Mouse (Mus musculus): Measurements from ENCODE around the gene Ascl3. TPM values are rescaled to one million over a fixed set of nuclear protein-coding genes. Genes with fewer than 3 reads are reported as not detected.

Gene Ascl3
- polyA plus RNA-seq, 1 experiment from 2014 or later: not detected

DNA sequence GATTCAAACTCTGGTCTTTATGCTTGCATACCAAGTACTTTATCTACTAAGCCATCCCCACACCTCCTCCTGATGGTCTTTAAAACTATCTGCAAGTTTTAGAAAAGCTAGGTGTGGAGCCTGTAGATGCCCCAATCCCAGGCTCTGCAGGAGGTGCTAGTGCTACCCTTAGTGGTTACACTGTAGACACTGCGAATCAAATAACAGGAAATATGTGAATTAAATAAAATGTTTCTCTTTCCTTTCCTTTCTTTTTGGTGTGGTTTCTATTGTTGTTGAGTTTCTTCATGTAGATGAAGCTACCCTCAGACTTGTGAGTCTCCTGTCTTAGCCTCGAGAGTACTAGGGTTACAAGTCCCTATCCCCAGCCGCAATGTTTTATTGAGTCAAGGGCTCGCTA is 10.2 kb upstream of the Ascl3 start:
- 84% methylated on average over 4 of the region's 4 CpGs for WGBS
- no peak for ATAC-seq (replicated peaks; ENCODE audit: low FRiP score)
- H3K27ac ChIP-seq: no peak overlapping the region
- H3K27me3 ChIP-seq: no peaks in the 10 kb centered on the region
- H3K9ac ChIP-seq: no peak overlapping the region
- H3K4me3 ChIP-seq (replicated peaks): no peak overlapping the region
- peaks cover 50% of the 10 kb centered on the region for H3K36me3 ChIP-seq
- H3K9me3 ChIP-seq (replicated peaks): no peaks in the 10 kb centered on the region
- H3K4me2 ChIP-seq: no peak overlapping the region
- no peaks in the 10 kb centered on the region for H3K4me1 ChIP-seq

DNA sequence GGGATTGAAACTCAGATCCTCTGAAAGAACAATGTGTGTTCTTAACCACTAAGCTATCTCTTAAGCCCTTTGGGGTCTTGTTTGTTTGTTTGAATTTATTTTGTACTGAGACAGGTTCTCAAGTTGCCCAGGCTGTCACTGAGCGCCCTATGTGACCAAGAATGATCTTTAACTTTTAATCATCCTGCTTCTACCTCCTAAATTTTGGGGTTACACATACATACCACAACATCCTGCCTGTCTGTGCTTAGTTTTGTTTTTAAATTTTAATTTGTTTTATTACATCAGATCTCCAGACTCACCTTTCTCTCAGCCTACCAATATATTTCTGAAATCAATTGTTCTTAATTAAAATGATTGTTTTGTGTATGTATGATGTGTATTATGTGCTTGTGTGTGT is 9.5 kb upstream of the Ascl3 start:
- Histone ChIP-seq H3K4me3 (replicated peaks) (no peak overlapping the region), H3K9me3 (replicated peaks) (no peaks in the 10 kb centered on the region), H3K27ac (no peak overlapping the region), H3K4me2 (no peak overlapping the region), H3K9ac (no peak overlapping the region), H3K27me3 (no peaks in the 10 kb centered on the region), H3K4me1 (no peaks in the 10 kb centered on the region), H3K36me3 (peaks cover 49% of the 10 kb centered on the region)
- ATAC-seq (replicated peaks; ENCODE audit: low FRiP score): no peak
- 84% methylated on average over 1 of the region's 1 CpGs for WGBS

DNA sequence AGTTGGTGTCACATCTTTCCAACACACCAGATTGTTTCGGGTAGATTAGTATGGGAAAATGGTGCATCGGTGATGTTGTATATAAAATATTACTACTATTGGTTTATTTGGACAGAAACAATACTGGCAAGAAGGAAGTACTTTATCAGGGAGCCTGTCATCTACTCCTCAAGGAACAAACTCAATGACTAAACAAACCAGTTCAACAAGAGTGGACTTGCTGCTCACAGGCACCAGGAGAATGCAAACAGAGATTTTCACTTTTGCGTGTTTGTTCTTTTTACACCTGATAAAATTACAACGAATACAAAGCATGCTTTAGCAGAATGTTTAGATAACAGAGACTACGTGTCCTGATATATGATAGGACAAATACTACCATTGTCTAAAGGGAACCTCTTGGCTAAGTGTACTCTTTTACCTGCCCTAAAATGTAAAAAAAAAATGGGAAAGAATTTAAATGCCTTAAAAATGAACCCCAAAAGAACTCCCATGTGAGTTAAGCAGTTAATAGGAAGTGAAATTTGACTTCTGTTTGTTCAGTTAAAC is 8.4 kb upstream of the Ascl3 start:
- 68% methylated on average over 5 of the region's 5 CpGs for WGBS
- Histone ChIP-seq H3K27ac (no peak overlapping the region), H3K36me3 (peaks cover 41% of the 10 kb centered on the region), H3K4me2 (no peak overlapping the region), H3K9me3 (replicated peaks) (no peaks in the 10 kb centered on the region), H3K9ac (no peak overlapping the region), H3K4me1 (no peaks in the 10 kb centered on the region), H3K27me3 (no peaks in the 10 kb centered on the region), H3K4me3 (replicated peaks) (no peak overlapping the region)
- no peak for ATAC-seq (replicated peaks; ENCODE audit: low FRiP score)

DNA sequence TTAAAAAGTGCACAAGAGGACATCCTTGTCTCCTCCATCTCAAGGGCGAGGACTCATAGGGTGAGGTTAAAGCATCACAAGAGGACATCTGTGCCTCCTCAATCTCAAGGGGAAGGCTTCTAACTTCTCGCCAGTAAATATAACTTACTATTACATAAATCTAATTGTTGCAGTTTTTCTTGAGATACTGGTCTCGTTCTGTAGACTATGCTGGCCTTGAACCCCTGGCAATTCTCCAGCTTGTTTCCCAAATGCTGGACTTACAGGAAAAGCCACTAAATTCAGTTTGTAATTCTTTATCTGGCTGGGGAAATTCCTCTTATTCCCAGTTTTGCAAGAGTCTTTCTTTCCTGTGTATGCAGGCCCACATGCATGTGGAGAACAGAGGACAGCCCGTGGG is 3.3 kb upstream of the Ascl3 start:
- no peak overlapping the region for H3K4me2 ChIP-seq
- H3K9me3 ChIP-seq (replicated peaks): no peaks in the 10 kb centered on the region
- peaks cover 5% of the 10 kb centered on the region for H3K4me1 ChIP-seq
- ATAC-seq (replicated peaks; ENCODE audit: low FRiP score): no peak
- no peak overlapping the region for H3K9ac ChIP-seq
- 69% methylated on average over 4 of the region's 4 CpGs for WGBS
- H3K36me3 ChIP-seq: peaks cover 19% of the 10 kb centered on the region
- no peak overlapping the region for H3K4me3 ChIP-seq (replicated peaks)
- H3K27me3 ChIP-seq: no peaks in the 10 kb centered on the region
- H3K27ac ChIP-seq: no peak overlapping the region

DNA sequence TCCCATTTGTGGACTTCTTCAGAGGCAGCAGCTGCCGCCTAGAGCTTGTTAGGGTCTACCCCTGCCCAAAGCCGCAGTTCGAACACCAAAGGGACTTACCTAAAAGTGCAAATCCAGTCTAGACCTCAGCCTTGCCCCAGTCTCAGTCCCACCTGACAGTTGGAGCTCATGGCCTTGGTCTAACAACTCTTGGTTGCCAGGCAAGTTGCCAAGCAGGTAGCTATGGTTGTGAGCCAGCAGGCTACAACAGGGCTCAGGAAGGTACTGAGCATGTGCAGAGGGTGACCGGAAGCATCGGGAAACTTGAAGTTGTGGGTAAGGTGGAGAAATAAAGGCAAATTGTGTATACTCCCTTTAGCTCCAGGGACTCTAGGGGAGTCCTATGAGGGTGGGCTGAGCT is 7.8 kb downstream of the Ascl3 start, which contains the start of gene BC051019:
BC051019 (minus strand) TSS at position 154 of the 400 bp plus-strand sequence.
- Histone ChIP-seq H3K4me3 (replicated peaks) (no peak within 1 kb of the TSS), H3K4me1 (no peaks in the 10 kb centered on the region), H3K9ac (no peak within 1 kb of the TSS), H3K4me2 (no peak within 1 kb of the TSS), H3K27me3 (no peaks in the 10 kb centered on the region), H3K27ac (no peak within 1 kb of the TSS), H3K36me3 (no peaks in the 10 kb centered on the region), H3K9me3 (replicated peaks) (no peaks in the 10 kb centered on the region)
- 89% methylated on average over 5 of the region's 5 CpGs for WGBS
- ATAC-seq (replicated peaks; ENCODE audit: low FRiP score): no peak

DNA sequence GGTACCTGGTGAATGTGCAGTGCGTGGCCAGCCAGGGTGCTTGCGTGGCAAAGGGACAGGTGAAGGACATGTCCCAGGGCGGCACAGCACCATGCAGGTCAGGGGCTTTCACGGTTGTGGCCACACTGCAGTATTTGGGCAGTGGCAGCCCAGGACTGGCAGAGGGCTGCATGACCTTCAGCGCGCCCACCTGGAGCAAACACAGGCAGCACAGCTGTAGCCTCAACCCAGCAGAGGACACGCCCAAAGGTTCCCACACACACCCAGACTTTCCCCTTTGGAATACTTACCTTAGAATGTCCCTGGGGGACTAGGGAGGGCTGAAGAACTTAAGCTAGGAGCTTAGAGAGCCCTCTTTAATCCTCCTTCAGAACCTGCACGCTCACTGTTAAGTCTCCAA is 8.4 kb downstream of the Ascl3 start:
- WGBS: 93% methylated on average over 8 of the region's 8 CpGs
- no peaks in the 10 kb centered on the region for H3K27me3 ChIP-seq
- H3K4me2 ChIP-seq: no peak overlapping the region
- no peak for ATAC-seq (replicated peaks; ENCODE audit: low FRiP score)
- H3K9ac ChIP-seq: no peak overlapping the region
- no peak overlapping the region for H3K4me3 ChIP-seq (replicated peaks)
- H3K9me3 ChIP-seq (replicated peaks): no peaks in the 10 kb centered on the region
- H3K36me3 ChIP-seq: no peaks in the 10 kb centered on the region
- H3K4me1 ChIP-seq: no peaks in the 10 kb centered on the region
- no peak overlapping the region for H3K27ac ChIP-seq

DNA sequence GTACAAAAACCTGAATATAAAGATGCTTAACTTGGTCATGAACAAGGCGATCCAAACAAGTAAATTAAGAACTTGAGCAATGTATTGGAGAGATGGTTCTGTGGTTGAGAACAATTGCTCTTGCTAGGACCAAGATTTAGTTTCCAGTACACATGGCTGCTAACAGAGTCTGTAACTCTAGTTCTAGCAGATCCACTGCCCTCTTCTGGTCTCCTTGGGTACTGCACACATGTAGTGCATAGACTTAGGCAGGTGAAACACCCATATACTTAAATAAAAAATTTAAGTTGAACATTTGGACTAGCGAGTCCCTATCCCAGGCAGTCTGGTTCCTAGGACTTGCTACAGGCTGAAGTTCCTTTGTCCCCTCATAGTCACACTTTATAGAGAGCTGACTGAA is 8.9 kb downstream of the Ascl3 start:
- ATAC-seq (replicated peaks; ENCODE audit: low FRiP score): no peak
- H3K9ac ChIP-seq: no peak overlapping the region
- no peaks in the 10 kb centered on the region for H3K9me3 ChIP-seq (replicated peaks)
- no peak overlapping the region for H3K4me2 ChIP-seq
- WGBS: 93% methylated on average over 2 of the region's 2 CpGs
- H3K27ac ChIP-seq: no peak overlapping the region
- no peaks in the 10 kb centered on the region for H3K4me1 ChIP-seq
- H3K36me3 ChIP-seq: no peaks in the 10 kb centered on the region
- no peak overlapping the region for H3K4me3 ChIP-seq (replicated peaks)
- no peaks in the 10 kb centered on the region for H3K27me3 ChIP-seq

DNA sequence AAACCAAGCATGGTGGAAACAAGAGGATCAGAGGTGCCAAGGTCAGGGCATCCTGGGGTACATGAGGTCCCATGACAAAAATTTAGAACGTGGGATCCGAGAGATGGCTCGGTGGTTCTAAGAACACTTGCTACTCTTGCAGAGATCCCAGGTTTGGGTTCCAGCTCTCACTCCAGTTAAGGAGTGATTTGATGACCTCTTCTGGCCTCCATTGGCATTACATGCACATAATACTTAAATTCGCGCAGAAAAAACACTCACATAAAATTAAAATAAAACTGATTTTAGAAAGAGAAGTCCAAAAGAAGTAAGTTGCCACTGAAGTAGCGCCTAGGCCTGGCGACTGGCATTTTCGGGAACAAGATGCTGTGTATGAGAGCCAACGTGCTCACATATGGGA is 12.2 kb downstream of the Ascl3 start:
- no peaks in the 10 kb centered on the region for H3K4me1 ChIP-seq
- H3K36me3 ChIP-seq: no peaks in the 10 kb centered on the region
- 61% methylated on average over 9 of the region's 9 CpGs for WGBS
- no peaks in the 10 kb centered on the region for H3K9me3 ChIP-seq (replicated peaks)
- H3K4me3 ChIP-seq (replicated peaks): no peak overlapping the region
- ATAC-seq (replicated peaks; ENCODE audit: low FRiP score): no peak
- no peak overlapping the region for H3K9ac ChIP-seq
- no peaks in the 10 kb centered on the region for H3K27me3 ChIP-seq
- no peak overlapping the region for H3K4me2 ChIP-seq
- H3K27ac ChIP-seq: no peak overlapping the region

DNA sequence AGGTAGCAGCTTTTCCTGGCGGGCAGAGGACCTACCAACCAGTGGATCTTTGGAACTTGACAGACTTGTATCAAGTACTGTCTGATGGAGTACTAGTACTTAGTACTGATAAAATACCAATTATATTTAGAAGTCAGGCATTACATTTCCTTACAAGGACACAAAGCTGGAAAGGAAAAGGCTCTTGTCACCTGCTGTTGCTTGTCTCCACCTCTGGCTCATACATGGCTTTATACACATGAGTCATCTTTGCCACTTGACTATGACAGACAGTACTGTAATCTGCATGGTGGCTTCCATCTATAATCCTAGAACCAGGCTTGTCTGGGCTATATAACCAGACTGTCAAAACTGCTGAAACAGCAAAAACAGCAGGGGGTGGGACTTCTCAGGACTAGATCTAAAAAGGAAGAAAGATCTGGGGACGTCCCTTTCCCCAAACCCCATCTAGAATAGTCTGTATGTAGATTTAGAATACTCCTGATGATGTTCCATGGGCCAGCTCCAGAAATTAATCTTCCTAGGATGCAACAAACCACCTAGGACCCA is 18.0 kb downstream of the Ascl3 start:
- no peak for ATAC-seq (replicated peaks; ENCODE audit: low FRiP score)
- H3K9ac ChIP-seq: no peak overlapping the region
- 0 out of 2 replicates have a peak, but pooled peaks cover 6% of the 10 kb centered on the region for H3K4me1 ChIP-seq
- H3K36me3 ChIP-seq: peaks cover 22% of the 10 kb centered on the region
- WGBS: 88% methylated on average over 2 of the region's 2 CpGs
- H3K27ac ChIP-seq: no peak overlapping the region
- H3K4me2 ChIP-seq: no peak overlapping the region
- H3K27me3 ChIP-seq: no peaks in the 10 kb centered on the region
- H3K9me3 ChIP-seq (replicated peaks): no peaks in the 10 kb centered on the region
- no peak overlapping the region for H3K4me3 ChIP-seq (replicated peaks)

DNA sequence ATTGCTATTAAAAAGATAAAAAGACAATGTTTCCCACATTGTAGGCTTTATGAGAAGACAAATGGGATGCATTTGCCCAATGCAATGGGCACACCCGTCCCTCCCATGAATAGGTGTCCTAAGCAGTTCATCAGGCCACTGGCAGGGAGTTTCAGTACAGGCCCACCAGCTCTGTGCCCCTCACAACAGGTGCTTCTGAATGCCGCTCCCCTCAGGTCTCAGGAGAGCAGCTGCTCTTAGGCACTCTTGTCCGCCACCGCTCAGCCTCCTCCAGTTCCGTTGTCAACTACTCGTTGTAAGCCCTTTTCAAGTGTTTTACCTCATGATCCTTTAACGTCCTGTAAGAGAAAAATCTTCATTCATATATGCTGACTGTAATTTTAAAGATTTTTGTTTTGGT is 19.3 kb downstream of the Ascl3 start:
- 82% methylated on average over 7 of the region's 7 CpGs for WGBS
- Histone ChIP-seq H3K4me1 (0 out of 2 replicates have a peak, but pooled peaks cover 10% of the 10 kb centered on the region), H3K27me3 (no peaks in the 10 kb centered on the region), H3K27ac (no peak overlapping the region), H3K4me2 (no peak overlapping the region), H3K9ac (no peak overlapping the region), H3K36me3 (peaks cover 29% of the 10 kb centered on the region), H3K4me3 (replicated peaks) (no peak overlapping the region), H3K9me3 (replicated peaks) (no peaks in the 10 kb centered on the region)
- no peak for ATAC-seq (replicated peaks; ENCODE audit: low FRiP score)

DNA sequence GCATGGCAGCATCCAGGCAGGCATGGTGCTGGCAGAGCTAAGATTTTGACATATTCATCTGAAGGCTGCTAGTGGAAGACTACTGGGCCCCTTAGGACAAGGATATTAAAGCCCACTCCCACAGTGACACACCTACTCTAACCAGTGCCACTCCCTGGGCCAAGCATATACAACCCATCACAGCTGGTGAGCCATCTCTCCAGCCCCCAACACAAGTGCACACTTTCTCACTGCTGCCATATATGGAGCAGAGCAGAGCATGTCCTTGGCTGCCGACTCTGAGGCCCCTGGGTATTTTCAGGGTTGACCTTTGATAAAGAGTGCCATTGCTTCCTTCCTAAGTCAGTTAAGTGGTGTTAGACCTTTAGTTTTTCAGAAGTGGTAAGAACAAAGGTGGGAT is 21.5 kb downstream of the Ascl3 start:
- Histone ChIP-seq H3K4me1 (0 out of 2 replicates have a peak, but pooled peaks cover 20% of the 10 kb centered on the region), H3K27ac (peak overlapping the region; percentile 57)
- 55% methylated on average over 1 of the region's 1 CpGs for WGBS

DNA sequence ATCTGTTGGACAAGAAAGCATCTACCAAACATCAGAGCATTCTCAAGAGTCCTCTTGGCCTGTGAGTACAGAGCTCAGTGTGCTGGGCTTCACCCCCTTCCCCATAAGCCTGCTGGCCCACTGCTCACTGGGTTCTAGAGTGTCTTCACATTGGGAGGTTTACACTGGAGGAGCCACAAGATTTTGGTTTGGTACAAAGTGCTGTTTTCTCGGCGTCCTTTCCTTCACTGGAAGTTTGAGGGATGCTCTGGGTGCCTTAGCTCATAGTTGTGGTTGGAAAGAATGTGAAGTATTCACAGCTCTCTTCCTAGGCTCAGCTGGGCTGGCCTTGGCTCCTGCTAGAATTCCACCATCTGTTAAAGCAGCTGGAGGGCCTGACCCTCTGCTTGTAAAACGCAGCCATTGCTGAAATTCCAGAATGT is 22.6 kb downstream of the Ascl3 start:
- Histone ChIP-seq H3K27me3 (no peaks in the 10 kb centered on the region), H3K4me2 (no peak overlapping the region), H3K4me1 (peaks cover 28% of the 10 kb centered on the region; the same call in 1 of the 2 replicates), H3K9ac (no peak overlapping the region), H3K9me3 (replicated peaks) (no peaks in the 10 kb centered on the region), H3K27ac (peak overlapping the region; percentile 73), H3K4me3 (replicated peaks) (no peak overlapping the region), H3K36me3 (peaks cover 29% of the 10 kb centered on the region)
- peak; percentile 75 for ATAC-seq (replicated peaks; ENCODE audit: low FRiP score)
- 63% methylated on average over 3 of the region's 3 CpGs for WGBS

More for the DNA sequence above, 21.5 kb downstream of the Ascl3 start:
- Histone ChIP-seq H3K4me2 (no peak overlapping the region), H3K4me3 (replicated peaks) (no peak overlapping the region), H3K36me3 (peaks cover 29% of the 10 kb centered on the region), H3K27me3 (no peaks in the 10 kb centered on the region), H3K9me3 (replicated peaks) (no peaks in the 10 kb centered on the region), H3K9ac (no peak overlapping the region)
- ATAC-seq (replicated peaks; ENCODE audit: low FRiP score): no peak
